Mouse (Mus musculus): Measurements from ENCODE around the gene Cul7.

The Cul7 gene

GRCm38 (mm10) chr17:46704887-46705835 is 55.0 kb downstream of the Cul7 start, which contains the start of gene Ppp2r5d:
TSS of gene Ppp2r5d (minus strand) at chr17:46705111.
- DNase-seq (ENCODE audit: low read depth, low spot score), result peak; percentile 96

GRCm38 (mm10) chr17:46706375-46707089 is 56.4 kb downstream of the Cul7 start:
- DNase-seq (ENCODE audit: low read depth, low spot score), result no peak

- DNase-seq (ENCODE audit: low read depth, low spot score), result peak; percentile 86
These were observed 60.9 kb downstream of the Cul7 start, which contains the start of gene Pex6 for GRCm38 (mm10) chr17:46710959-46711597. TSS of gene Pex6 (plus strand) at chr17:46711463.

GRCm38 (mm10) chr17:46711612-46712271 is 61.6 kb downstream of the Cul7 start:
- no peak for DNase-seq (ENCODE audit: low read depth, low spot score)

GRCm38 (mm10) chr17:46712442-46712841 is 62.3 kb downstream of the Cul7 start:
- DNase-seq (ENCODE audit: low read depth, low spot score), result no peak

GRCm38 (mm10) chr17:46713849-46714248 is 63.7 kb downstream of the Cul7 start:
- DNase-seq (ENCODE audit: low read depth, low spot score), result no peak

Data from brain, embryonic 18.5 days (tissue).